Mouse (Mus musculus) left cerebral cortex, postnatal 10 days (tissue): ENCODE results near the gene Gm28635. TPM values are rescaled to one million over a fixed set of nuclear protein-coding genes. Genes with fewer than 3 reads are reported as not detected.

Experiments used
- DNase-seq, 2 experiments: peaks; one replicate each; pipeline ENCODE4 v3.0.0; 2021 to 2022; ENCODE audit warnings: low spot score in 2 of 2, mixed read lengths in 1 of 2; ENCODE audit errors: extremely low spot score in 1 of 2
- intact Hi-C: fragments of 180-260 bp; cut with DNase I; formaldehyde crosslinking; loops from one replicate; pipeline ENCODE4 v1.15.1; 2025
- total RNA-seq, 2 experiments: library from RNA; stranded (reverse); gene quantifications; 2 replicates each; pipeline ENCODE4 v1.2.3; 2021

The Gm28635 gene
- total RNA-seq, 2 experiments from 2014 or later: 6.7 to 11.1 TPM

- no peak for DNase-seq
- intact Hi-C loops: no loop called here
Observed at GRCm38 (mm10) chr2:84648369-84648768, 29.5 kb downstream of the Gm28635 start.

- intact Hi-C loops: no loop called here
- no peak for DNase-seq
Observed at GRCm38 (mm10) chr2:84647051-84647568, 30.7 kb downstream of the Gm28635 start.

- DNase-seq: no peak
- intact Hi-C loops: no loop called here
Observed at GRCm38 (mm10) chr2:84646138-84646537, 31.7 kb downstream of the Gm28635 start.

GRCm38 (mm10) chr2:84640833-84641232, 37.0 kb downstream of the Gm28635 start:
- no peak for DNase-seq
- intact Hi-C loops: no loop called here

- no peak for DNase-seq
- intact Hi-C loops: no loop called here
Observed at GRCm38 (mm10) chr2:84638428-84639220, 39.2 kb downstream of the Gm28635 start.

GRCm38 (mm10) chr2:84637452-84638165, 40.2 kb downstream of the Gm28635 start:
- intact Hi-C loops: no loop called here
- peak in 1 of 2 experiments; percentile 35 for DNase-seq

GRCm38 (mm10) chr2:84636231-84636741, 41.6 kb downstream of the Gm28635 start:
- intact Hi-C loops: no loop called here
- DNase-seq: no peak

- peak; percentile 73 to 93 for DNase-seq
- intact Hi-C loops: no loop called here
Observed at GRCm38 (mm10) chr2:84635611-84636010, 42.2 kb downstream of the Gm28635 start.

GRCm38 (mm10) chr2:84634934-84635482, 42.8 kb downstream of the Gm28635 start:
- DNase-seq: peak in 1 of 2 experiments; percentile 35
- intact Hi-C loops: no loop called here

- intact Hi-C loops: no loop called here
- no peak for DNase-seq
Observed at GRCm38 (mm10) chr2:84634006-84634405, 43.8 kb downstream of the Gm28635 start.

GRCm38 (mm10) chr2:84632999-84633398, 44.8 kb downstream of the Gm28635 start:
- intact Hi-C loops: no loop called here
- no peak for DNase-seq

GRCm38 (mm10) chr2:84632001-84632400, 45.8 kb downstream of the Gm28635 start:
- intact Hi-C loops: no loop called here
- no peak for DNase-seq

- no peak for DNase-seq
- intact Hi-C loops: no loop called here
Observed at GRCm38 (mm10) chr2:84627036-84627435, 50.8 kb downstream of the Gm28635 start.

- no peak for DNase-seq
- intact Hi-C loops: no loop called here
Observed at GRCm38 (mm10) chr2:84626366-84626975, 51.4 kb downstream of the Gm28635 start.

- no peak for DNase-seq
- intact Hi-C loops: no loop called here
Observed at GRCm38 (mm10) chr2:84624201-84624600, 53.6 kb downstream of the Gm28635 start.

- intact Hi-C loops: no loop called here
- no peak for DNase-seq
Observed at GRCm38 (mm10) chr2:84623428-84624119, 54.3 kb downstream of the Gm28635 start.

GRCm38 (mm10) chr2:84622668-84623067, 55.2 kb downstream of the Gm28635 start:
- intact Hi-C loops: no loop called here
- no peak for DNase-seq

GRCm38 (mm10) chr2:84619646-84620340, 58.0 kb downstream of the Gm28635 start:
- no peak for DNase-seq
- intact Hi-C loops: loop anchor here (5.0 kb wide), 1 partner anchor 38 kb away; the partner anchor contains the start of gene Btbd18
